Mouse (Mus musculus): Measurements from ENCODE around the gene Rrp12. TPM values are rescaled to one million over a fixed set of nuclear protein-coding genes. Genes with fewer than 3 reads are reported as not detected.
"Not testable (repeated sequence)": the region's sequence is repeated elsewhere in the genome, so short reads cannot be mapped to it uniquely, and the experiment has no call there.

Rrp12 gene
- polyA plus RNA-seq, 1 experiment from 2014 or later, result 15.4 TPM

- Histone ChIP-seq H3K27me3 (ENCODE audit: control insufficient read depth, insufficient read depth, low read length) (no peaks in the 10 kb centered on the region), H3K4me2 (ENCODE audit: low read depth, low read length) (no peak overlapping the region), H3K4me1 (ENCODE audit: control insufficient read depth, insufficient read depth, low read length) (no peaks in the 10 kb centered on the region), H3K9ac (ENCODE audit: low read length) (no peak overlapping the region), H3K9me3 (replicated peaks; ENCODE audit: control insufficient read depth, low read length) (no peaks in the 10 kb centered on the region), H3K27ac (ENCODE audit: low read length) (no peak overlapping the region), H3K36me3 (ENCODE audit: control insufficient read depth, insufficient read depth, low read length) (peaks cover 8% of the 10 kb centered on the region; the same call in 1 of the 2 replicates), H3K4me3 (replicated peaks; ENCODE audit: low read length) (no peak overlapping the region)
- 87% methylated on average over 8 of the region's 8 CpGs for WGBS
- no peak for ATAC-seq (ENCODE audit: insufficient read depth, low FRiP score)
These were observed 29.3 kb downstream of the Rrp12 start for GRCm38 (mm10) chr19:41866707-41867106.

DNA sequence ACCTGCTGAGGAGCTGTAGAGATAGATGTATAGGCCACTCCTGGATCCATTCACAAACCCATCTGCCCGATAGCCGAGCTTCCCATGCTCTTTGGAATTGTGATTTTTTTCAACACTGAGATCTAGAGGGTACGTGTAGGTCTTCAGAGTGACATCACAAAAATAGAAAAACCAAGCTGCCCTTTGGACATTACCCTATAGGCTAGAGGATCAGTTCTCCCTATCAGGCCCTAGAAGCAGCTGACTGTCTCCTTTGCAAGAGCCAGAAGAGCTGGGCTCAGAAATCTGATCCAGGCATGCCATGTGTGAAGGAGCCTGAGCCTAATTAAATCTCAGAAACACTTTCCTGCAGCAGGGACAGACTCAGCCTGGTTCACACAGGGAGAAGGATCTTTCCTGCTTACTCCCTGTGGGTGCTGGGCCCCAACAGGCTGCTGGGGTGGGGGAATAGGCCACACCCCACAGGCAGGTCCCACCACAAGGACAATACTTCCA lies 38.1 kb downstream of the Rrp12 start:
- 0 out of 2 replicates have a peak overlapping the region, but pooled peaks have one; percentile 31 for H3K27ac ChIP-seq (ENCODE audit: low read length)
- H3K4me2 ChIP-seq (ENCODE audit: low read depth, low read length), result no peak overlapping the region
- WGBS, result 71% methylated on average over 3 of the region's 3 CpGs
- no peaks in the 10 kb centered on the region for H3K4me1 ChIP-seq (ENCODE audit: control insufficient read depth, insufficient read depth, low read length)
- H3K27me3 ChIP-seq (ENCODE audit: control insufficient read depth, insufficient read depth, low read length), result no peaks in the 10 kb centered on the region
- peaks cover under 1% of the 10 kb centered on the region; the same call in 1 of the 2 replicates for H3K36me3 ChIP-seq (ENCODE audit: control insufficient read depth, insufficient read depth, low read length)
- H3K9ac ChIP-seq (ENCODE audit: low read length), result no peak overlapping the region
- no peak for ATAC-seq (ENCODE audit: insufficient read depth, low FRiP score)
- no peaks in the 10 kb centered on the region for H3K9me3 ChIP-seq (replicated peaks; ENCODE audit: control insufficient read depth, low read length)
- H3K4me3 ChIP-seq (replicated peaks; ENCODE audit: low read length), result no peak overlapping the region

GRCm38 (mm10) chr19:41857086-41857762 lies 38.7 kb downstream of the Rrp12 start:
- Histone ChIP-seq H3K27me3 (ENCODE audit: control insufficient read depth, insufficient read depth, low read length) (no peaks in the 10 kb centered on the region), H3K4me1 (ENCODE audit: control insufficient read depth, insufficient read depth, low read length) (no peaks in the 10 kb centered on the region), H3K27ac (ENCODE audit: low read length) (peak overlapping the region; percentile 60; the same call in 1 of the 2 replicates), H3K4me2 (ENCODE audit: low read depth, low read length) (no peak overlapping the region), H3K36me3 (ENCODE audit: control insufficient read depth, insufficient read depth, low read length) (no peaks in the 10 kb centered on the region), H3K9ac (ENCODE audit: low read length) (no peak overlapping the region), H3K9me3 (replicated peaks; ENCODE audit: control insufficient read depth, low read length) (no peaks in the 10 kb centered on the region), H3K4me3 (replicated peaks; ENCODE audit: low read length) (no peak overlapping the region)
- 47% methylated on average over 5 of the region's 5 CpGs for WGBS
- peak; percentile 86 for ATAC-seq (ENCODE audit: insufficient read depth, low FRiP score)

GRCm38 (mm10) chr19:41852423-41852822 lies 43.5 kb downstream of the Rrp12 start:
- Histone ChIP-seq H3K4me3 (replicated peaks; ENCODE audit: low read length) (no peak overlapping the region), H3K9ac (ENCODE audit: low read length) (no peak overlapping the region), H3K27ac (ENCODE audit: low read length) (no peak overlapping the region), H3K4me2 (ENCODE audit: low read depth, low read length) (no peak overlapping the region), H3K4me1 (ENCODE audit: control insufficient read depth, insufficient read depth, low read length) (no peaks in the 10 kb centered on the region), H3K36me3 (ENCODE audit: control insufficient read depth, insufficient read depth, low read length) (no peaks in the 10 kb centered on the region), H3K9me3 (replicated peaks; ENCODE audit: control insufficient read depth, low read length) (no peaks in the 10 kb centered on the region), H3K27me3 (ENCODE audit: control insufficient read depth, insufficient read depth, low read length) (no peaks in the 10 kb centered on the region)
- 78% methylated on average over 4 of the region's 4 CpGs for WGBS
- ATAC-seq (ENCODE audit: insufficient read depth, low FRiP score), result no peak

- no peak overlapping the region for H3K4me2 ChIP-seq (ENCODE audit: low read depth, low read length)
- H3K27me3 ChIP-seq (ENCODE audit: control insufficient read depth, insufficient read depth, low read length), result no peaks in the 10 kb centered on the region
- H3K9ac ChIP-seq (ENCODE audit: low read length), result no peak overlapping the region
- no peaks in the 10 kb centered on the region for H3K9me3 ChIP-seq (replicated peaks; ENCODE audit: control insufficient read depth, low read length)
- ATAC-seq (ENCODE audit: insufficient read depth, low FRiP score), result no peak
- WGBS, result 32% methylated on average over 14 of the region's 14 CpGs
- peaks cover 7% of the 10 kb centered on the region for H3K4me1 ChIP-seq (ENCODE audit: control insufficient read depth, insufficient read depth, low read length)
- H3K36me3 ChIP-seq (ENCODE audit: control insufficient read depth, insufficient read depth, low read length), result no peaks in the 10 kb centered on the region
- H3K4me3 ChIP-seq (replicated peaks; ENCODE audit: low read length), result no peak overlapping the region
- H3K27ac ChIP-seq (ENCODE audit: low read length), result no peak overlapping the region
These were observed 45.0 kb downstream of the Rrp12 start for GRCm38 (mm10) chr19:41850719-41851543.

GRCm38 (mm10) chr19:41850021-41850718 lies 45.8 kb downstream of the Rrp12 start:
- Histone ChIP-seq H3K9ac (ENCODE audit: low read length) (no peak overlapping the region), H3K27ac (ENCODE audit: low read length) (no peak overlapping the region), H3K4me3 (replicated peaks; ENCODE audit: low read length) (no peak overlapping the region), H3K4me2 (ENCODE audit: low read depth, low read length) (no peak overlapping the region), H3K36me3 (ENCODE audit: control insufficient read depth, insufficient read depth, low read length) (no peaks in the 10 kb centered on the region), H3K9me3 (replicated peaks; ENCODE audit: control insufficient read depth, low read length) (no peaks in the 10 kb centered on the region), H3K4me1 (ENCODE audit: control insufficient read depth, insufficient read depth, low read length) (peaks cover 8% of the 10 kb centered on the region), H3K27me3 (ENCODE audit: control insufficient read depth, insufficient read depth, low read length) (no peaks in the 10 kb centered on the region)
- WGBS, result 40% methylated on average over 6 of the region's 6 CpGs
- ATAC-seq (ENCODE audit: insufficient read depth, low FRiP score), result no peak

- H3K27ac ChIP-seq (ENCODE audit: low read length), result peak within 1 kb of the TSS; percentile 88
- H3K9me3 ChIP-seq (replicated peaks; ENCODE audit: control insufficient read depth, low read length), result no peaks in the 10 kb centered on the region
- peak within 1 kb of the TSS; percentile 69 for H3K4me3 ChIP-seq (replicated peaks; ENCODE audit: low read length)
- H3K4me2 ChIP-seq (ENCODE audit: low read depth, low read length), result peak within 1 kb of the TSS; percentile 95
- peaks cover 8% of the 10 kb centered on the region for H3K4me1 ChIP-seq (ENCODE audit: control insufficient read depth, insufficient read depth, low read length)
- no peaks in the 10 kb centered on the region for H3K27me3 ChIP-seq (ENCODE audit: control insufficient read depth, insufficient read depth, low read length)
- peak within 1 kb of the TSS; percentile 83 for H3K9ac ChIP-seq (ENCODE audit: low read length)
- whole genome bisulfite sequencing, result under 1% methylated on average over 71 of the region's 72 CpGs
- no peaks in the 10 kb centered on the region for H3K36me3 ChIP-seq (ENCODE audit: control insufficient read depth, insufficient read depth, low read length)
- ATAC-seq (ENCODE audit: insufficient read depth, low FRiP score), result peak; percentile 94
These were observed 47.8 kb downstream of the Rrp12 start, which contains the start of gene Frat2 for GRCm38 (mm10) chr19:41847992-41848851. Gene Frat2 (minus strand): TSS chr19:41848132.

DNA sequence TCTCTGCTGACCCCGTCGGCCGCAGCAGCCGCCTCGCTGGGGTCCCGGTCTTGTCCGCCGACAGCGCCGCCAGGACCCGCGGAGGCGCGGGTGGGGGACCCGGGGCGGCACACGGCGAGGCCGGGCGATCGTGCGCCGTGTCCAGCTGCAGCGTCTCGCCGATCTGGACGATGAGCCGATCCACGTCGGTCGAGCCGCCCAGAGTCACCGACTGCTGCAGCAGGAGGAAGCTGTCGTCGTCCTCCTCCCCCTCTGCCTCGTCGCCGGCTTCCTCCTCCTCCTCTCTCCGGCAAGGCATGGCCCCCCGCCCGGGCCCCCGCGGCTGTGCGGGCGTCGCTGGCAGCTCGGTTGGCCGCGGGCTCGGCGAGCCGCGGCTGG lies 48.4 kb downstream of the Rrp12 start:
- ATAC-seq (ENCODE audit: insufficient read depth, low FRiP score), result peak; percentile 68
- peak overlapping the region; percentile 69 for H3K4me3 ChIP-seq (replicated peaks; ENCODE audit: low read length)
- not testable (repeated sequence) for H3K36me3 ChIP-seq (ENCODE audit: control insufficient read depth, insufficient read depth, low read length); H3K4me1 ChIP-seq (ENCODE audit: control insufficient read depth, insufficient read depth, low read length); H3K27me3 ChIP-seq (ENCODE audit: control insufficient read depth, insufficient read depth, low read length); H3K9me3 ChIP-seq (replicated peaks; ENCODE audit: control insufficient read depth, low read length)
- peak overlapping the region; percentile 83 for H3K9ac ChIP-seq (ENCODE audit: low read length)
- peak overlapping the region; percentile 95 for H3K4me2 ChIP-seq (ENCODE audit: low read depth, low read length)
- under 1% methylated on average over 48 of the region's 53 CpGs for WGBS
- H3K27ac ChIP-seq (ENCODE audit: low read length), result peak overlapping the region; percentile 88

All from stomach, embryonic 16.5 days (tissue).